Mouse (Mus musculus): ENCODE results near the gene Trmt112. TPM values are rescaled to one million over a fixed set of nuclear protein-coding genes. Genes with fewer than 3 reads are reported as not detected.

Trmt112 gene
- polyA plus RNA-seq, 1 experiment, result 183 TPM

DNA sequence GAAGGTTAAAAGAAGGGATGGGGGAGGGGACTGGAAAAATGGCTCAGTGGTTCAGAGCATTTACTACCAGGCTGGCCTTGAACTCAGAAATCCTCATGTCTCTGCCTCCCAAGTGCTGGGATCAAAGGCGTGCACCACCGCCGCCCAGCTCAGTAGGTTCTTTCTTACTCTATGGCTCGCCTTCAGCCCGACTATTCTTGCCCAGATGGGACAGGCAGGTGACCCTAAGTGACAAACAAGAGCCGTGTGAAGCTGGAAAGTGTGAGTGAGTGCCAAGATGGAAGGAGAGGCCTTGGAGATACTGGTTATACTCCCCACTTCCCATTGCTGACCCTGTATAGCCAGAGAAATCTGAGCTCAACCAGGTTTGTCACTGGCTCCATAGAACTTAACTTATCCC, 34.2 kb downstream of the Trmt112 start:
- 99% methylated on average over 6 of the region's 6 CpGs for WGBS
- no peak for TF ChIP-seq POLR2A (IDR thresholded peaks at IDR 0.05; ENCODE audit: control insufficient read depth, extremely low read depth, insufficient read depth, low read length, poor library complexity)
- no peak for TF ChIP-seq CTCF (IDR thresholded peaks at IDR 0.05; ENCODE audit: borderline replicate concordance, control insufficient read depth, extremely low read depth, insufficient read depth, low read length, poor library complexity)
- no peak for DNase-seq
- Histone ChIP-seq H3K4me3 (ENCODE audit: control insufficient read depth, insufficient read depth, low read length) (no peak overlapping the region), H3K36me3 (ENCODE audit: control insufficient read depth, insufficient read depth, low read length) (no peaks in the 10 kb centered on the region), H3K27ac (ENCODE audit: control insufficient read depth, insufficient read depth, low read length) (no peak overlapping the region), H3K27me3 (ENCODE audit: control insufficient read depth, insufficient read depth, low read length) (no peaks in the 10 kb centered on the region), H3K4me1 (replicated peaks; ENCODE audit: control insufficient read depth, insufficient read depth, low read length) (peaks cover 16% of the 10 kb centered on the region)

DNA sequence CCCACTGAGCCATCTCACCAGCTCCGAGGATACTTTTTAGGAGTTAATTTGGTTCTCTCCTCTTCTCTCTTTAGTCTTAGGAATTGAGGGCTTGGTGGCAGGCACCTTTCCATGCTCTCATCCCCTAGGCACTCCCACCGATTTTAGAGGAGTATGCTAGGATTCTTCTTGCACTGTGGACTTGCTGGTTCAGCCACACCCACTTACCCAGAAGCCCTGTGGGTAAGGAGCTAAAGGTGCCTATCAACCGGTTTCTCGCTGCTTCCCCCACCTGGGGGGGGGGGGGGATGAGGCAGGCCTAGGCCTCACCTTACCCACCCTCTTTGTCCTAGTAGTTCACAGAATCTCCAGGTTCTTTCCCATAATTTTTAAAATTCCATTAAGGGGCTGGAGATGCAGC, 38.2 kb downstream of the Trmt112 start:
- WGBS, result 88% methylated on average over 4 of the region's 4 CpGs
- no peaks in the 10 kb centered on the region for H3K27me3 ChIP-seq (ENCODE audit: control insufficient read depth, insufficient read depth, low read length)
- no peak overlapping the region for H3K4me3 ChIP-seq (ENCODE audit: control insufficient read depth, insufficient read depth, low read length)
- DNase-seq, result no peak
- no peak for TF ChIP-seq CTCF (IDR thresholded peaks at IDR 0.05; ENCODE audit: borderline replicate concordance, control insufficient read depth, extremely low read depth, insufficient read depth, low read length, poor library complexity)
- TF ChIP-seq POLR2A (IDR thresholded peaks at IDR 0.05; ENCODE audit: control insufficient read depth, extremely low read depth, insufficient read depth, low read length, poor library complexity), result no peak
- peaks cover 19% of the 10 kb centered on the region for H3K4me1 ChIP-seq (replicated peaks; ENCODE audit: control insufficient read depth, insufficient read depth, low read length)
- H3K27ac ChIP-seq (ENCODE audit: control insufficient read depth, insufficient read depth, low read length), result no peak overlapping the region
- no peaks in the 10 kb centered on the region for H3K36me3 ChIP-seq (ENCODE audit: control insufficient read depth, insufficient read depth, low read length)

GRCm38 (mm10) chr19:6948186-6948585, 38.7 kb downstream of the Trmt112 start:
- Histone ChIP-seq H3K27me3 (ENCODE audit: control insufficient read depth, insufficient read depth, low read length) (no peaks in the 10 kb centered on the region), H3K4me1 (replicated peaks; ENCODE audit: control insufficient read depth, insufficient read depth, low read length) (peaks cover 20% of the 10 kb centered on the region), H3K4me3 (ENCODE audit: control insufficient read depth, insufficient read depth, low read length) (no peak overlapping the region), H3K27ac (ENCODE audit: control insufficient read depth, insufficient read depth, low read length) (no peak overlapping the region), H3K36me3 (ENCODE audit: control insufficient read depth, insufficient read depth, low read length) (no peaks in the 10 kb centered on the region)
- TF ChIP-seq CTCF (IDR thresholded peaks at IDR 0.05; ENCODE audit: borderline replicate concordance, control insufficient read depth, extremely low read depth, insufficient read depth, low read length, poor library complexity), result no peak
- TF ChIP-seq POLR2A (IDR thresholded peaks at IDR 0.05; ENCODE audit: control insufficient read depth, extremely low read depth, insufficient read depth, low read length, poor library complexity), result no peak
- 80% methylated on average over 4 of the region's 4 CpGs for WGBS
- no peak for DNase-seq

DNA sequence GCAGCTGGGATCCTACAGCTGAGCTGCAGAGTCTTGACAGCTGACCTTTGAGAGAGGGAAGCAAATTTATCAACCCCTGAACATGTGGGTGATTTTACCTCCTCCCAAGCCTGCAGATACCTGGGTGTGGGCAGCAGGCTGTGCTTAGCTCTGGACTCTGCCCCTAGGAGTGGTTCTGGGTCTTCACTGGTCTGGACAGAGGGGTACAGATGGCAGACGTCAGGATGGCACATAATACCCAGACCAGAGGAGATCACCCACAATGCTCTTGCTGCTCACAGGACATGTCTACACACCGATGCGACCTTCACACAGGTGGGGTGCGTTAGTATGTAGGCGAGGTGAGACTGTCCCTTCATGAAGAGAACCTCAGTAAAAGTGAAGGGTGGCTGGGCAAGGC, 40.0 kb downstream of the Trmt112 start:
- TF ChIP-seq POLR2A (IDR thresholded peaks at IDR 0.05; ENCODE audit: control insufficient read depth, extremely low read depth, insufficient read depth, low read length, poor library complexity) (no peak), CTCF (IDR thresholded peaks at IDR 0.05; ENCODE audit: borderline replicate concordance, control insufficient read depth, extremely low read depth, insufficient read depth, low read length, poor library complexity) (no peak)
- H3K4me1 ChIP-seq (replicated peaks; ENCODE audit: control insufficient read depth, insufficient read depth, low read length), result peaks cover 20% of the 10 kb centered on the region
- H3K4me3 ChIP-seq (ENCODE audit: control insufficient read depth, insufficient read depth, low read length), result no peak overlapping the region
- H3K27me3 ChIP-seq (ENCODE audit: control insufficient read depth, insufficient read depth, low read length), result no peaks in the 10 kb centered on the region
- no peak for DNase-seq
- 97% methylated on average over 5 of the region's 5 CpGs for WGBS
- no peaks in the 10 kb centered on the region for H3K36me3 ChIP-seq (ENCODE audit: control insufficient read depth, insufficient read depth, low read length)
- H3K27ac ChIP-seq (ENCODE audit: control insufficient read depth, insufficient read depth, low read length), result no peak overlapping the region

- H3K27ac ChIP-seq (ENCODE audit: control insufficient read depth, insufficient read depth, low read length), result no peak overlapping the region
- TF ChIP-seq CTCF (IDR thresholded peaks at IDR 0.05; ENCODE audit: borderline replicate concordance, control insufficient read depth, extremely low read depth, insufficient read depth, low read length, poor library complexity) (no peak), POLR2A (IDR thresholded peaks at IDR 0.05; ENCODE audit: control insufficient read depth, extremely low read depth, insufficient read depth, low read length, poor library complexity) (no peak)
- no peaks in the 10 kb centered on the region for H3K36me3 ChIP-seq (ENCODE audit: control insufficient read depth, insufficient read depth, low read length)
- DNase-seq, result no peak
- no peak overlapping the region for H3K4me3 ChIP-seq (ENCODE audit: control insufficient read depth, insufficient read depth, low read length)
- H3K27me3 ChIP-seq (ENCODE audit: control insufficient read depth, insufficient read depth, low read length), result no peaks in the 10 kb centered on the region
- peaks cover 20% of the 10 kb centered on the region for H3K4me1 ChIP-seq (replicated peaks; ENCODE audit: control insufficient read depth, insufficient read depth, low read length)
- WGBS, result 88% methylated on average over 5 of the region's 5 CpGs
These were observed 40.5 kb downstream of the Trmt112 start for GRCm38 (mm10) chr19:6949951-6950350.

- peak; percentile 47 for DNase-seq
- H3K36me3 ChIP-seq (ENCODE audit: control insufficient read depth, insufficient read depth, low read length), result no peaks in the 10 kb centered on the region
- H3K4me3 ChIP-seq (ENCODE audit: control insufficient read depth, insufficient read depth, low read length), result peak overlapping the region; percentile 70
- TF ChIP-seq CTCF (IDR thresholded peaks at IDR 0.05; ENCODE audit: borderline replicate concordance, control insufficient read depth, extremely low read depth, insufficient read depth, low read length, poor library complexity) (no peak), POLR2A (IDR thresholded peaks at IDR 0.05; ENCODE audit: control insufficient read depth, extremely low read depth, insufficient read depth, low read length, poor library complexity) (no peak)
- under 1% methylated on average over 28 of the region's 28 CpGs for WGBS
- H3K27ac ChIP-seq (ENCODE audit: control insufficient read depth, insufficient read depth, low read length), result peak overlapping the region; percentile 73
- peaks cover 20% of the 10 kb centered on the region for H3K4me1 ChIP-seq (replicated peaks; ENCODE audit: control insufficient read depth, insufficient read depth, low read length)
- no peaks in the 10 kb centered on the region for H3K27me3 ChIP-seq (ENCODE audit: control insufficient read depth, insufficient read depth, low read length)
These were observed 41.2 kb downstream of the Trmt112 start for GRCm38 (mm10) chr19:6950613-6951153.

Measured in thymus, adult 2 months (tissue).